Mouse (Mus musculus) gastrocnemius, postnatal 14 days (tissue): ENCODE results near the gene Serpina9. TPM values are rescaled to one million over a fixed set of nuclear protein-coding genes. Genes with fewer than 3 reads are reported as not detected.
"Not testable (repeated sequence)": the region's sequence is repeated elsewhere in the genome, so short reads cannot be mapped to it uniquely, and the experiment has no call there.

ENCODE experiments used
- DNase-seq: peaks from one replicate; pipeline ENCODE4 v3.0.0; 2021; ENCODE audit warnings: mixed read lengths
- intact Hi-C: fragments of 180-260 bp; cut with DNase I; formaldehyde crosslinking; loops from one replicate; pipeline ENCODE4 v1.15.1; 2025; ENCODE audit warnings: low total_unique reads
- total RNA-seq, 2 experiments: library from RNA; stranded (reverse); gene quantifications; 2 replicates each; pipeline ENCODE4 v1.2.3; 2021

Serpina9 gene
- total RNA-seq, 2 experiments from 2014 or later: not detected

GRCm38 (mm10) chr12:103995292-103996072, 18.1 kb downstream of the Serpina9 start:
- intact Hi-C loops: loop anchor here (2.0 to 5.0 kb wide), 2 partner anchors 73 to 427 kb away; no protein-coding TSS in a partner anchor
- DNase-seq: peak; percentile 30

DNA sequence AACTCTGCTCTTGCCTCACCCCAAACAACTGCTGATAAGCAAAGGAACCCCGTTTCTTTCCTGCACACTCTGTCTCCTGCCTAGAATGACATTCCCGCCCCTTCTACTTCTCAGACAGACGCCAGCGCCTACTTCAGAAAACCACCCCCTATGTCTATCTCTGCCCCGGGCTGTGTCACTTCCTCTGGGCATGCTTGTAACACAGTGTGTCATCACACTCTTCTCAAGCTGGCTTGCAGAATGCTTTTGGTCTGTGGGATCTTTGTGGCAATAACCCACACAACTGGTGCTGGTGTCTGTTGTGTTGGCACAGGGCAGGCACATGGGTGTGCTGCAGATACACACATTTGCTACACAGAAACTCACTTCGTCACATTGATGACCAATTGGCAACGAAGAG, 20.6 kb downstream of the Serpina9 start:
- intact Hi-C loops: no loop called here
- DNase-seq: no peak

GRCm38 (mm10) chr12:103989857-103990256, 23.7 kb downstream of the Serpina9 start, which contains the start of gene Serpina11:
Gene Serpina11, minus strand, starts transcription at chr12:103989957.
- DNase-seq: no peak
- intact Hi-C loops: no loop called here

DNA sequence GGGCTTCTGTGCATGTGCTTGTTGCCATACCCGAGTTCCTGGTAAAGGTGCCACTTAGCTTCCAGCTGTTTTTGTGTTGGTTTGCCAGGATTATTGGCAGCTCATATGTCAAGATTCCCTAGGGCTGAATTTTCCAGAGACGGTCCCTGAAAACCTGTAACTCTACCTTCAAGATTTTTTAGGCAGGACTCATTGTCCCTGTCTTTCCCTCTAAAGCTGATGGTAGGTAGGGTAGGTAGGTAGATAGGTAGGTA, 24.1 kb downstream of the Serpina9 start:
- no peak for DNase-seq
- intact Hi-C loops: no loop called here

DNA sequence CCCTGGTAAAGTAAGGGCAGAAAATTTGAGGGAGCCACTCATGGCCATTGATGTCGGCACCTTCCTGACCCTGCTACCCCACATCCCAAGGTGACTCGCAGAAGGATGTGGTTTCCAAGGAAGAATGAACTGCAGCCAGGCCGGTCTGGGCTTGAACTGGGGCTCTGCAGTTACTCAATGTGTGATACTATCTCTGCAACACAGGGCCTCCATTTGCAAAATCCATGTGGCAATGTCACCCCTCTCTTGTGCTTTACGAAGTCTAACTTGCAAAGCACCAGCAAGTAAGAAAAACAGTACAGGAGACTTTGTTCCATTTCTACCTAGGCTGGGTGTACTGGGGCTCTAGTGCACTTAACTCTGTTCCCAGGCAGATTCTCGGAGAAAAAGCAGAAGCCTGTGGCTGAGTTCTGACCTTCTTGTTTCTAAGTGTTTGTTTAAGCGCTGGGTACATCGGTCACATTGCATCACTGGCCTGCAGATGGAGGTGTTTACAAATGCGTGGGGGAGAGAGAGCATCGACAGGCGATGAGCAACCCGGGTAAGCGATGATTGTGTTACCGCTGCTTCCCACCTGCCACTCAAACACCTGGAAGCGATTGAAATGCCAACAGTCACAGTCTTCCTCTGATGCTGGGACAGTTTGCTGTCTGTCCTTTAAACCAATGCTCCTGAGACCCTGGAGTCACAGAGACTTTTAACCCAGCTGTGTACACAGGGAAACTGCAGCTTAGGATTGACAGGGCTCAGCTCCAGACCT, 24.6 kb downstream of the Serpina9 start:
- DNase-seq: no peak
- intact Hi-C loops: no loop called here

- intact Hi-C loops: no loop called here
- DNase-seq: no peak
Observed at GRCm38 (mm10) chr12:103985868-103986267, 27.7 kb downstream of the Serpina9 start.

- no peak for DNase-seq
- intact Hi-C loops: no loop called here
Observed at GRCm38 (mm10) chr12:103984935-103985334, 28.6 kb downstream of the Serpina9 start.

- no peak for DNase-seq
- intact Hi-C loops: no loop called here
Observed at GRCm38 (mm10) chr12:103981646-103982360, 31.8 kb downstream of the Serpina9 start.

GRCm38 (mm10) chr12:103978294-103978693, 35.3 kb downstream of the Serpina9 start:
- intact Hi-C loops: no loop called here
- no peak for DNase-seq

DNA sequence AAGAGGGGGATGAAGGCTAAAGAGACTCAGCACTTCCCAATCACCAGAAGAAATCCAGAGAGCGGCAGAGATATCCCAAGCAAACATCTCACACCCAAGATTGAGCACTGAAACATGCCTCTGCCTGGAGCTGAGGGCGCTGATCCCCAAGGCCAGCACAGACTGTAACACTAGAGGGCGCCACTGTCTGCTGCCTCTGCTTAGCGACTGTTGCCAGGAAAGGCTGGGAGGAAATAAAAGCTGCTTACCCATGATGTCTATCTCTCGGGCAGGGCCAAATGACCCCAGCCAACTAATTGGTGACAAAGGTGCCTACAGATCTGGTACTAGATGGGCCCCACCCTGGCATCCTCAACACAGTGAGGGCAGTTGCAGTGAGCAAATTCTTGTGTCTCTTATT, 35.7 kb downstream of the Serpina9 start:
- intact Hi-C loops: no loop called here
- no peak for DNase-seq

DNA sequence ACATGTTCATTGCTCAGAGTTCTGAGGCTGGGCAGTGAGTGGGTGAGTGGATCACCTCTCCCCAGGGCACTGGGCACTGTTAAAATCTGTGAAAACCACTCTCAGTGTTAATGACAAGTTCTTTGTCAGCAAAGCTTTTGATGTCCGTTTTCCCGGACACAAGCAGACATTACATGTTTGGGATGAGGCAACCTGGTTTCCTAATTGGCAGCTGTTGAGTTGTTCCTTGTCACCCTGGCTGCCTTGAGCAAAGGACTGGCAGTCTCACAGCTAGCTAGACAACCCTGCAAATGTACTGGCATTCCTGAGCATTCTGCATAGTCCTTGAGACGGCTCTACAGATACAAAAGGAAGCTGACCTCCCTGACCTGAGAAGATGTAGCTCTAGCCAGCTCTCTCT, 36.5 kb downstream of the Serpina9 start:
- intact Hi-C loops: no loop called here
- no peak for DNase-seq

GRCm38 (mm10) chr12:103971080-103971479, 42.5 kb downstream of the Serpina9 start:
- no peak for DNase-seq
- intact Hi-C loops: no loop called here

- no peak for DNase-seq
- intact Hi-C loops: no loop called here
Observed at GRCm38 (mm10) chr12:103969577-103970116, 43.9 kb downstream of the Serpina9 start.

DNA sequence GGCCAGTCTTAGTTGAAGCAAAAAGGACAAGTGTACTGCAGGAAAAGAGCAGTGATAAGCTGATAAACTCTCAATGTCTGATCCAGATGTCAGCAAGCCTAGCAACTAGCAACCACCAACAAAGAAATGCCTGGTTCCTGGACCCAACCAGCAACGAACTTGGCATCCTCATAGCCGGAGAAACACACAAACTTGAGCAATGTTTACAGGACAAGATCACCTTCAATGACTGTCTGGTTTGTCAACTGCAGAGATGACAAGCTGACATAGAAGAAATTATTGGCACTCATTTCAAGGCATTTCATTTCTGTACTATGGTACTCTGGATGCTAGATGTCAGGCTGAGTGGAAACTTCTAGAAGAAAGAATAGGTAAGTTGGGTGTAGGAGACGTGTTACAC, 46.8 kb downstream of the Serpina9 start:
- intact Hi-C loops: no loop called here
- DNase-seq: no peak

GRCm38 (mm10) chr12:103963288-103963687, 50.3 kb downstream of the Serpina9 start:
- no peak for DNase-seq
- intact Hi-C loops: no loop called here

- intact Hi-C loops: no loop called here
- DNase-seq: no peak
Observed at GRCm38 (mm10) chr12:103962860-103963259, 50.7 kb downstream of the Serpina9 start.

DNA sequence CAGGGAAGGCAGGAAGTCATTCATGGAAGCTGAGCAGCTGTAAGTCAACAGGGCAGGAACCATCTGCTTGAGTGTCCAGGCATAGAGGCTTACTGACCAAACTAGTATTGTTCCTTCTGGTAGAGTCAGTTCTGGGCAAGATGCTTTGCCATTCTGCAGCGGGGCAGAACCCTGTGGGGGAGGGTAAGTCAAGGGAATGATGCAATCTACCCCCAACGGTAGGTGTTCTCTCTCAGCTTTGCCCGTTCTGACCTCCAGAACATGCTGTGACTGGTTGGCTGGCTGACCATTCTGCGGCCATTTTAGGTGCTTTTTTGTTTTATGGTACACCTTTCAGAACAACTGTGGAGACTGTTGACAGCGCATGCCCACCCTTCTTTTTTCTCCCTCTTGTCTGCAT, 51.2 kb downstream of the Serpina9 start:
- intact Hi-C loops: no loop called here
- no peak for DNase-seq

DNA sequence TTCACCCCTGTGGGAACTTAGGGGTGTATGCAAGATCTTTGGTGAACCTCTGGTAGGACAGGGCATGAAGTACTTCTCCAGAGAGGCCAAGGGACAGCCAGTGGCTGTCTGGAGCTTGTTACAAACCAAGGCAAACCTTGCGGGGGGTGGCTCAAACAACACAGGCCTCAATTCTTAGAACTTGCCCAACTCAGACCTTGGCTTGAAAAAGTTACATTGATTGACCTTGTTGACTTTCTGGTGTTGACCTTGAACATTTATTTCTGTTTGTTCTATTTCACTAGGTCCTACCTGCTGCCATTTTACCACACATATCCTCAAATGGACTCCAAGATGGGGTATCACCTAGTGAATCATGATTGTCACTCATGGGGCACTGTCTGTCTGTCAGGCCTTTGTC, 51.8 kb downstream of the Serpina9 start:
- intact Hi-C loops: no loop called here
- no peak for DNase-seq

DNA sequence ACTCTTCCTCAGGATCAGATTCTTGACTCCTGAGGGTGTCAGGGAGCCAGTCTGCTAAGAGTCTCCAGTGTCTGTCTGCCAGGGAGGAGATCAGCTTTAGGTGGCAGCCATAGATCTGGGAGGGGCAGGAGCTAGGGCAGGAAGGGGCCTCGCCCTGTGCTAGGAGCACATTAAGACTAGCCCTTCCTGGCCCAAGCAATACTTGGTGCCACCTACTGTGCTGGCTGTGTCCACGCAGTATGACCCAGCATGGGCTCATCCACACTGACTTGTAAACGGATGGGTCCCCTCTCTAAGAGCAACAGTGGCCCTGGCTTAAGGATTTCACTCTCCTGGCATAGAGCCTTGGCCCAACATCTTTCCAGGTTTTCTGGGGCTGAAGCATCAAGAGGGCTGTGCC, 54.8 kb downstream of the Serpina9 start, which contains the start of gene Serpina1e:
TSS of gene Serpina1e (minus strand) at position 178 of the 400 bp plus-strand sequence.
- DNase-seq: no peak
- intact Hi-C loops: no loop called here

GRCm38 (mm10) chr12:103956555-103956954, 57.0 kb downstream of the Serpina9 start:
- intact Hi-C loops, DNase-seq: not testable (repeated sequence)
